Mouse (Mus musculus): Measurements from ENCODE around the gene Orc2. TPM values are rescaled to one million over a fixed set of nuclear protein-coding genes. Genes with fewer than 3 reads are reported as not detected.
A peak's percentile ranks its signal among the peaks of the same experiment; 100 is the strongest.

Orc2 gene
- 30.6 and 32.3 TPM in 2 replicates for total RNA-seq (2015; ENCODE audit: low replicate concordance)
- total RNA-seq (2017; ENCODE audit: low replicate concordance), result 40.0 and 46.3 TPM in 2 replicates

DNA sequence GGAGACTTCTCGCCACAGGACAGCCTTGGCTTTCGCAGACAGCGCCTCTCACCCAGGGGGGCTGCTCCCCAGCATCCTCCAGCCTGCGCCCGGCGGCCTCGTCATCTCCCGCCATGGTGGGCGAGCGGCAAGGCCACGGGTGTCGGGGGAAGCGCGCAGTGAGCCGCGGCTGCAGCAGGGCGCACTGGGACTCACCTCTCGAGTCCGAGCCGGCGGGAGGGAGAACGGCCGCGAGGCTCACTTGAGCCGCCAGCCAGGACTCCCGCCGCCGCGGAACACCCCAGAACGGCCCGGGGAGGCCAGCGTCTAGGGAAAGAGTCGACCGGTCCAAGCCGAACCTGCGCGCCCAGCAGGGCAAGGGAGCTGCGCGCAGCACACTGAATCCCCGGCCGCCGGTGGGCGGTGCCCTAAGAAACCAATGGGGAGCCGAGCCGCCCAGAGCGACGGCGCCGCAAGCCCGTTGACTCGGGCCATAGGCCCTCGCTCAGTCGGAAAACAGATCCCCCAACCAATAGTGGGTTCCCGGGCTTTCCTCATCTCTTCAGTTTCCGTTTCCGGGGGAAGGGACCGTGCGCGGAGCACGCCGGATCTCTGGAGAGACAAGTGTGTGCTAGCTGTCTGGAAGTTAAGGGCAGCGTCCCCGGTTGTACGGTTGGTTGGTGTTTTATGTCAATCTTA, at the start of gene Orc2:
Orc2 (minus strand) TSS at position 533 of the 678 bp plus-strand sequence.
- ATAC-seq (replicated peaks; ENCODE audit: low FRiP score, poor library complexity, severe bottlenecking), result peak; percentile 95

DNA sequence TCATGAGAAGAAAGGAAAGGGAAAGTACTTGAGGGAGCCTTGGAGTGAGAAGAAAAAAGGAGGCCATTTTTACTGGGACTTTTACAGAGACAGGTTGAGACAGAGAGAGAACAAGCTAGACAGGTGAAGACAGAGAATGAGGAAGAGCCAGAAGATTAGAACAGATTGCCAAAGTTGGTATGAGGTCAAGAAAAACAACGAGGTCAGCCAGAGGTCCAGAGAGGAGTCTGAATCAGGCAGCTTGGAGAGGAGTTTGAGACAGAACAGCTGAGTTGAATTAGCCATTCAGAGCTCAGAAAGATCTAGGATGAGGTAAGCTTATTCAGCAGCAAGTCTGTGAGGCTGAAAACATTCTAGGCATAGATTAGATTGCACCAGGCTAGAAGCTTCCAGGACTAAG, 36.5 kb upstream of the Orc2 start:
- no peak for ATAC-seq (replicated peaks; ENCODE audit: low FRiP score, poor library complexity, severe bottlenecking)

GRCm38 (mm10) chr1:58507249-58507648, 2.3 kb upstream of the Orc2 start:
- ATAC-seq (replicated peaks; ENCODE audit: low FRiP score, poor library complexity, severe bottlenecking), result no peak

DNA sequence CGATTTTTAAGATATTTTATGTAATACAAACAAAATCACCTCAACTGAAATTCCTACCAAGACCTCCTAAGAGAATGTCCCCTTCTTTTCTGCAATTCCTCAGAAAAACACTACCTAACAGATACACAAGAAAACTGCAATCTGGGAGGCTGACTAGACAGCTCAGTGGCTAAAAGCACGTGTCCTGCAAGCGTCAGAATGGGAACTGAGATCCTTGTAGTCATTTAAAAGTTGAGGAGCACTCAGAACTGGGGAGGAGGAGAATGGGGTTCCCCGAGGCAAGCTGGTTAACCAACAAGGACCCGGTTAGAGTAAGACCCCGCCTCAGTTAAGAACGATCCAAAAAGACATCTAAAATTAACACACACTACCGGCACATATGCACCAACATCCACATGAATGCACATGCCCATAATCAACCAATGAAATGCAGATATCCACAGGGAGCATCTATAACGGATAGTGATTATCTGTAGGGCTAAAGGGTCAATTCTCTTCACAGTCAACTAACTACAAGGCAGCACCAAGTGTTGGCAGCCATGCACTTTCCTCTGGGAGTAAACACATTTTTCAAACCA, 1.0 kb downstream of the Orc2 start:
- 0 out of 2 replicates have a peak, but pooled peaks have one; percentile 2 for ATAC-seq (replicated peaks; ENCODE audit: low FRiP score, poor library complexity, severe bottlenecking)

DNA sequence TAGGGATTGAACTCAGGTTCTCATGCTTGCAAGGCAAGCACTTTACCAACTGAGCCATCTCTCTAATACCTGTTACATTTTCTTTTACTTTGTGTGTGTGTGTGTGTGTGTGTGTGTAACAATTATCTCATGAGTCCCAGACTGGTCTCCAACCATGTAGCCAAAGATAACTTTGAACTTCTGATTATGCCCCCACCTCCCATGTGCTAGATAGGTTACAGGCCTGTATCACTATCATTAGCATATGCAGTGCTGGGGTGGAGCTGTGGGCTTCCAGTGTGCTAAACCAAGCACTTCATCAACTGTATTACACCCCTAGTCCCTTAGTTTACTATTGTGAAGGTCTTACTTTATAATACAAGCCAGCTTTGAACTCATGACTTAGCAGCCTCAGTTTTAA, 1.8 kb downstream of the Orc2 start:
- peak; percentile 69 for ATAC-seq (replicated peaks; ENCODE audit: low FRiP score, poor library complexity, severe bottlenecking)

- ATAC-seq (replicated peaks; ENCODE audit: low FRiP score, poor library complexity, severe bottlenecking), result no peak
These were observed 6.2 kb downstream of the Orc2 start for GRCm38 (mm10) chr1:58498758-58499157.

- ATAC-seq (replicated peaks; ENCODE audit: low FRiP score, poor library complexity, severe bottlenecking), result no peak
These were observed 7.2 kb downstream of the Orc2 start for GRCm38 (mm10) chr1:58497678-58498077.

DNA sequence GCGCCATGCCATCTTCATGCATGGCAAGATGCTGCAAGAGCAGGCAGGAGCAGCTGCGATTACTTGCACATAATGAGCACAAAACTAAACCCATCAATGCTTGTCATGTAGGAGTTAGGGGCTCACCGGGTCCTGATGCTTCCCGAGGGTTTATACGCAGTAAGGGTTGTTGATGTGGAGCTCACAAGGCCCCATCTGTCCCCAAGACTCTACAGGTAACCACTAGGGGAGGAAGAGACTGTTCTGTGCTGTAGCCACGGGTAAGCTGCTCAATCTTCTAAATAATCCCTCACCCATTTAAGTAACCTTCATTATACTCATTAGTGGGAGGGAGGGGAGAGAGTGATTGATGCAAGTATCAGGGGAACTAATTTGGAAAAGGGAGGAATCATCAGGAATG, 9.3 kb downstream of the Orc2 start:
- no peak for ATAC-seq (replicated peaks; ENCODE audit: low FRiP score, poor library complexity, severe bottlenecking)

DNA sequence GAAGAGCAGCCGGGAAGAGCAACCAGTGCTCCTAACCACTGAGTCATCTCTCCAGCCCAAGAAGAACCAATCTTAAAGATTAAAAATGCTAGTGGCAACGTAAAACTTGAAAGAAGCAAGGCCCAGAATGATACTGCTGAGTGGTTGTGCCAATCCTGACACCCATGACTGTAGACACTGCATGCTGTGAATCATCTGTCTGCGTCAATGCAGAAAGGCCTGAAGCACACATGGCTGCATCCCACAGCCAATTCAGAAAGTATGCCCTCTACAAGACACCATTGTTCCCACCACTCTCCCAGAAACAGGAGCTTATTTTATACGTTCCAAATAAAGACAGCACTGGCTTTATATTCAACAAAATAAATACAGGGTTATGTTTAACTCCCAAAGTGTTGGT, 22.3 kb downstream of the Orc2 start:
- ATAC-seq (replicated peaks; ENCODE audit: low FRiP score, poor library complexity, severe bottlenecking), result no peak

- no peak for ATAC-seq (replicated peaks; ENCODE audit: low FRiP score, poor library complexity, severe bottlenecking)
These were observed 29.2 kb downstream of the Orc2 start for GRCm38 (mm10) chr1:58475662-58476061.

DNA sequence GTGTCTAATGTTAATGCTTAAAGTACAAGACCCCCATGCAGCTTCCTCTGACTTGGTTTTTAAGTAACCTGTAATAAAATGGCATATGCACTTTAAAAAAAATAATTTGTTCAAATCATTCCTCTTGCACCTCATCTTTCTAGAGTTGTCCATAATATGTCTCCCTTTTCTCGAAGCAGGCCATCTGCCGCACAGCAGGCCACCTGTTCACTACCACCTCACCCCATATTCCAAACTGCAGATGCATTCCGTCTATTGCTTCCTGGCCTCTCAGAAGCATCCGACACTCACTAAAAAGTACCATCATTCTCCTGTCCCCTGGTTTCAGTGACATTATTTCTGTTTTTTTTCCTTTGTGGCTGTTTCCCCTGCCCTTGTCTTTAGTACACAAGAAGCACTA, 39.3 kb downstream of the Orc2 start:
- ATAC-seq (replicated peaks; ENCODE audit: low FRiP score, poor library complexity, severe bottlenecking), result no peak

- no peak for ATAC-seq (replicated peaks; ENCODE audit: low FRiP score, poor library complexity, severe bottlenecking)
These were observed 39.9 kb downstream of the Orc2 start for GRCm38 (mm10) chr1:58465042-58465441.

- ATAC-seq (replicated peaks; ENCODE audit: low FRiP score, poor library complexity, severe bottlenecking), result no peak
These were observed 41.0 kb downstream of the Orc2 start for GRCm38 (mm10) chr1:58463935-58464334.

GRCm38 (mm10) chr1:58460566-58460965, 44.3 kb downstream of the Orc2 start:
- no peak for ATAC-seq (replicated peaks; ENCODE audit: low FRiP score, poor library complexity, severe bottlenecking)

GRCm38 (mm10) chr1:58458867-58459266, 46.0 kb downstream of the Orc2 start:
- ATAC-seq (replicated peaks; ENCODE audit: low FRiP score, poor library complexity, severe bottlenecking), result no peak

DNA sequence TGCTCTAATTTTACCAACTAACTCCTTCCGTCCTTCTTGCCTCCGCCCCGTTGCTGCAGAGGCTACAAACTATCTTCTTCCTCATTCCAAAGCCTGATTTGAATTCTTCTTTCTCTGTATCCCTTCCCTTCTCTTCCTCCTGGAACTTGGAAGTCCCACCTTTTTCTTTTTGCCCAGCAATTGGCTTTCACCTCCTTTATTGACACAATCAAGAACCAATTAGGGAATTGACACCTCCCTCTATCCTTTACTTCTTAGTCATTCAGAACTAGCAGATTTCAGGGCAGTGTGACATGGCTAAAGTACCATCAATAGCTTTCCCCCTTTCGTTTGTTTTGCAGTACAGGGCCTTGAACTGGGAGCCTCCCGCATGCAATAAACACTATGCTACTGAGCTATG, 46.7 kb downstream of the Orc2 start:
- no peak for ATAC-seq (replicated peaks; ENCODE audit: low FRiP score, poor library complexity, severe bottlenecking)

GRCm38 (mm10) chr1:58454316-58454715, 50.6 kb downstream of the Orc2 start:
- ATAC-seq (replicated peaks; ENCODE audit: low FRiP score, poor library complexity, severe bottlenecking), result no peak

DNA sequence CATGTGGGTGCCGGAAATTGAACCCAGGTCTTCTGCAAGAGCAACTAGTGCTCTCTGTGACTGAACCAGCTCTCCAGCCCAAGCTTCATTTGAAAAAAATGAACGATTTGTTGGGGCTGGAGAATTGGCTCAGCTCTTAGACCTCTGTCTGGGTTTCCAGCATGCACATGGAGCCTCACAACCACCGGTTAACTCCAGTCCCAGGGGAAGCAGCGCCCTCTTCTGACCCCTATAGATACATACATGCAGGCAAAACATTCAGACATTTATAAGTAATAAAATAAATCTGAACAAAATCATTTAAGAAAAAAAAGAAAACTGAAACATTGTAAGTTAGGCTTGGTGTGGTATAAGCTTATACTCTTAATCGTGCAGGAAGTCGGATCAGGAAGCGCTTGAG, 56.5 kb downstream of the Orc2 start:
- no peak for ATAC-seq (replicated peaks; ENCODE audit: low FRiP score, poor library complexity, severe bottlenecking)

- ATAC-seq (replicated peaks; ENCODE audit: low FRiP score, poor library complexity, severe bottlenecking), result no peak
These were observed 57.1 kb downstream of the Orc2 start for GRCm38 (mm10) chr1:58447766-58448165.

DNA sequence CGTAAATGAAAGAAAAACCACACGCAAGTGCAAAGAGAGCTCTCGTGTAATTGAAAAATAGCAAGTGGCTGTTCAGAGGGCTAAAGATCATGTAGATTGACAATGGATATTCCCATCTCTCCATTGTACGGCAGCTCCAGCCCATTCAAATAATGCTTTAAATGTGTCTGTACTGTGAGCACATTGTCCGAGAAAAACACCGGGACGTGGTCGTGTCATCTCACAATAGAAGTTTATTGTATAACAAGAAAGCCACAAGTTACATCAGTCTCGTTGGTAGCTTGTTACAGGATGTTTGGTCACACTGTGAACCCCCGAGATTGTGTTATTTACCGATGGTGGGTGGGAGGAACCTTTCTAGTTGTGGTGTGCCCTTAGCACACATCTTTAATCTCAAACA, 59.0 kb downstream of the Orc2 start:
- ATAC-seq (replicated peaks; ENCODE audit: low FRiP score, poor library complexity, severe bottlenecking), result no peak

GRCm38 (mm10) chr1:58445143-58445722, 59.7 kb downstream of the Orc2 start, which contains the start of the genes Nif3l1 and Ppil3:
Gene Nif3l1, plus strand, starts transcription at chr1:58445151.
Gene Ppil3, minus strand, starts transcription at chr1:58445486.
- peak; percentile 88 for ATAC-seq (replicated peaks; ENCODE audit: low FRiP score, poor library complexity, severe bottlenecking)

Data from erythroid progenitor cell, adult 5-6 weeks (primary cell).